Mouse (Mus musculus): ENCODE measurements around the gene Sez6l2.

GRCm38 (mm10) chr7:127007313-127008024, 57.1 kb downstream of the Sez6l2 start:
- TF ChIP-seq CTCF (IDR thresholded peaks at IDR 0.05; ENCODE audit: low read depth, low read length) = no peak
- TF ChIP-seq GATA1 (IDR thresholded peaks at IDR 0.05; ENCODE audit: borderline replicate concordance, low read length) = no peak
- TF ChIP-seq TAL1 (conservative IDR thresholded peaks at IDR 0.05; ENCODE audit: low read depth, low read length) = no peak
- TF ChIP-seq POLR2AphosphoS5 (IDR thresholded peaks at IDR 0.05; ENCODE audit: insufficient replicate concordance, low read depth, low read length) = no peak
- TF ChIP-seq GATA2 (IDR thresholded peaks at IDR 0.05; ENCODE audit: borderline replicate concordance, low read depth, low read length) = no peak

Measured in G1E (cell line).